Mouse (Mus musculus): ENCODE results near the gene Cenpm. TPM values are rescaled to one million over a fixed set of nuclear protein-coding genes. Genes with fewer than 3 reads are reported as not detected.

Gene Cenpm
- polyA plus RNA-seq, 2 experiments: 21.6 to 42.1 TPM

DNA sequence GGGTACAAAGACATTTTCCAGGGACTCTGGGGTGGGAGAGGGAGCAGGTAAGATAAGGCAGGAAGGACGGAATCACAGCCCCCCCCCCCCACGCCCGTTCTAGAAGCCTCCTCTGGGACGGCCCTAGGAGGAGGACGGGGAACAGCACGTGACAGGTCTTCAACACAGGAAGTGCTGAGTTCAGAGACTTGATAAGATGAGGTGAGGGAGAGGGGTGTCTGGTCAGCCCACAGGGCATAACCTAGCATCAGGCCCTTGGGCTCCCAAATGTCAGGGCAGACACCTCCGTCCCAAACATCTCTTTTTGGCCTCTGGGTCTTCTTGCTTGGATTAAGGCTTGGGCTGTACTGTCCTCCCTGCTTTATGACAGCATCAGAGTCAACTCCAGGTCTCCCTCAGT, 21.3 kb downstream of the Cenpm start:
- no peaks in the 10 kb centered on the region for H3K9me3 ChIP-seq (ENCODE audit: control insufficient read depth, low read length)
- no peak overlapping the region for H3K9ac ChIP-seq (replicated peaks)
- WGBS (ENCODE audit: insufficient replicate concordance): 23% methylated on average over 7 of the region's 7 CpGs
- ATAC-seq (ENCODE audit: insufficient read depth) (no peak), DNase-seq (ENCODE audit: low read depth in 3 of 3, low spot score in 3 of 3) (no peak)
- H3K4me1 ChIP-seq (replicated peaks; ENCODE audit: control insufficient read depth in 2 of 2, insufficient read depth in 2 of 2, low read length in 1 of 2): peaks cover 6 to 13% of the 10 kb centered on the region in 2 experiments
- peaks cover 24% of the 10 kb centered on the region for H3K27me3 ChIP-seq (ENCODE audit: control insufficient read depth, insufficient read depth, low read length)
- H3K36me3 ChIP-seq (replicated peaks; ENCODE audit: control insufficient read depth, insufficient read depth, low read depth): no peaks in the 10 kb centered on the region
- peak overlapping the region in 1 of 2 experiments; percentile 2; a peak in 1 of 4 replicates for H3K4me3 ChIP-seq (ENCODE audit: insufficient read depth in 1 of 2, low read depth in 2 of 2, low read length in 2 of 2)
- TF ChIP-seq EP300 (IDR thresholded peaks at IDR 0.05; ENCODE audit: low read depth) (no peak), CTCF (IDR thresholded peaks at IDR 0.05; ENCODE audit: low read depth) (no peak)
- no peak overlapping the region for H3K27ac ChIP-seq
- peak overlapping the region; percentile 72; the same call in 1 of the 2 replicates for H3K4me2 ChIP-seq (ENCODE audit: low read depth)

DNA sequence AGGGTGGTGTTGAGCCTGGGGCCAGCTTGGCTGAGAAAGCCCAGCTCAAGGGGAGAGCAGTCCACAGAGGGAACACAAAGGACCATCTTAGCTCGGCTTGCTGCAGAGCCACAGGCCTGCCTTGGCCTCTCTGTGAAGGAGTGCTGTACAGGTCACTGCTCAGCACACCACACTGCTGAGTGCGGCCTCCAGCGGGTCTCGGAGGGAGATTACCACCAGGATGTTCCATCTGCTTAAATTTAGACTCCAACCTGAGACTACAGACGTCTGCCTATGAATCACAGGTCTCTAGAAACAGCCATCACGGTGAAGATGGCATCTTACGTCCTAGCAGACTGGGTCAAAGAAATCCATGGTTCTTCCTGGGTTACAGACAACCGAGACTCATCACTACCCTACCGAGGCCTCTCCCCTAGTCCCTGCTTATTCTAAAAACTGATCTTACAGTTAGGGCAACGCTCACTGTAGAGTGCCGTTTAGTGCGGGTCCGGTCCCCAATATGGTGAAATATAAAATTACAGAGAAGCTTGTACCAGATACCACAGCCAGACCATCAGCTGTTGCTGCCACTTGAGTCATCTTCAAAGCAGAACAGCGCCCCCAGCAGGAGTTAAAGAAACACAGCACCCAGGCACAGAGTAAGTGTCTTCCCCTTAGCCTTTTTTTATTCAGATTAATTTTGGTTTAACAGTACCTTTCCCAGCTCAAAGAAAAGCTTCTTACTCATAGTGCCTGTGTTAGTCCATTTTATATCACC, 23.3 kb downstream of the Cenpm start:
- WGBS (ENCODE audit: insufficient replicate concordance): 62% methylated on average over 14 of the region's 14 CpGs
- no peak overlapping the region for H3K4me3 ChIP-seq (ENCODE audit: insufficient read depth in 1 of 2, low read depth in 2 of 2, low read length in 2 of 2)
- no peak overlapping the region for H3K4me2 ChIP-seq (ENCODE audit: low read depth)
- peaks cover 6 to 13% of the 10 kb centered on the region in 2 experiments for H3K4me1 ChIP-seq (replicated peaks; ENCODE audit: control insufficient read depth in 2 of 2, insufficient read depth in 2 of 2, low read length in 1 of 2)
- H3K27me3 ChIP-seq (ENCODE audit: control insufficient read depth, insufficient read depth, low read length): peaks cover 29% of the 10 kb centered on the region
- no peaks in the 10 kb centered on the region for H3K36me3 ChIP-seq (replicated peaks; ENCODE audit: control insufficient read depth, insufficient read depth, low read depth)
- ATAC-seq (ENCODE audit: insufficient read depth): no peak
- H3K27ac ChIP-seq: no peak overlapping the region
- DNase-seq (ENCODE audit: low read depth in 3 of 3, low spot score in 3 of 3): no peak
- no peaks in the 10 kb centered on the region for H3K9me3 ChIP-seq (ENCODE audit: control insufficient read depth, low read length)
- no peak overlapping the region for H3K9ac ChIP-seq (replicated peaks)
- no peak for TF ChIP-seq EP300 (IDR thresholded peaks at IDR 0.05; ENCODE audit: low read depth)
- TF ChIP-seq CTCF (IDR thresholded peaks at IDR 0.05; ENCODE audit: low read depth): peak; percentile 24; the same call in 1 of the 2 replicates

DNA sequence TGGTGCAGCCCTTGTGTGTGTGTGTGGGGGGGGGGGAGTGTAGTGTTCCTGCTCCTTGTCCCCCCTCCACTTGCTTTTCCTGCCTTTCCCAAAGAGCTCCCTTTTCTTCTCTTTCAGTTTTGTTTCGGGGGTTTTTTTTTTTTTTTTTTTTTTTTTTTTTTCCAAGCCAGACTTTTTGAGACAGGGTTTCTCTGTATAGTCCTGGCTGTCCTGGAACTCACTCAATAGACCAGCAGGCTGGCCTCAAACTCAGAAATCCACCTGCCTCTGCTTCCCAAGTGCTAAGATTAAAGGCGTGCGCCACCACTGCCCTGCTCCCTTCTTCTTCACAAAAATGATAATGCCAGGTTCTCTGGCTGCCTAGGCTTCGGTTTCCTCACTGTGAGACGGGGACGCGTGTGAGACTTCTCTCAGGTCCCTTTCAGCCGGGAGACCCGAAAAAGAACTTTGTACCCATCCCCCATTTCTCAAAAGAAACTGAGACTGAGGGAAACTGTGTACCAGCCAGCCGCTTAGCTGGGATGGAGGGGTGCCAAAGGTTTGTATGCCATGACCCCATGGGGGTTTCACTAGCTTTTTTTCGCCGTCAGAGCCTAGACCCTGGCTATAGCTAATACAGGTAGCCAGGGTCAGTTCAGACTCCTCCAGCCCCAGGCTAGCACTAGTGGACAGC, 24.4 kb downstream of the Cenpm start:
- Histone ChIP-seq H3K9me3 (ENCODE audit: control insufficient read depth, low read length) (no peaks in the 10 kb centered on the region), H3K4me2 (ENCODE audit: low read depth) (no peak overlapping the region), H3K4me1 (replicated peaks; ENCODE audit: control insufficient read depth in 2 of 2, insufficient read depth in 2 of 2, low read length in 1 of 2) (peaks cover 6 to 10% of the 10 kb centered on the region in 2 experiments), H3K4me3 (ENCODE audit: insufficient read depth in 1 of 2, low read depth in 2 of 2, low read length in 2 of 2) (no peak overlapping the region), H3K36me3 (replicated peaks; ENCODE audit: control insufficient read depth, insufficient read depth, low read depth) (no peaks in the 10 kb centered on the region), H3K27me3 (ENCODE audit: control insufficient read depth, insufficient read depth, low read length) (peaks cover 35% of the 10 kb centered on the region), H3K27ac (no peak overlapping the region), H3K9ac (replicated peaks) (no peak overlapping the region)
- 58% methylated on average over 12 of the region's 12 CpGs for WGBS (ENCODE audit: insufficient replicate concordance)
- TF ChIP-seq CTCF (IDR thresholded peaks at IDR 0.05; ENCODE audit: low read depth) (no peak), EP300 (IDR thresholded peaks at IDR 0.05; ENCODE audit: low read depth) (no peak)
- DNase-seq (ENCODE audit: low read depth in 3 of 3, low spot score in 3 of 3) (no peak), ATAC-seq (ENCODE audit: insufficient read depth) (no peak)

DNA sequence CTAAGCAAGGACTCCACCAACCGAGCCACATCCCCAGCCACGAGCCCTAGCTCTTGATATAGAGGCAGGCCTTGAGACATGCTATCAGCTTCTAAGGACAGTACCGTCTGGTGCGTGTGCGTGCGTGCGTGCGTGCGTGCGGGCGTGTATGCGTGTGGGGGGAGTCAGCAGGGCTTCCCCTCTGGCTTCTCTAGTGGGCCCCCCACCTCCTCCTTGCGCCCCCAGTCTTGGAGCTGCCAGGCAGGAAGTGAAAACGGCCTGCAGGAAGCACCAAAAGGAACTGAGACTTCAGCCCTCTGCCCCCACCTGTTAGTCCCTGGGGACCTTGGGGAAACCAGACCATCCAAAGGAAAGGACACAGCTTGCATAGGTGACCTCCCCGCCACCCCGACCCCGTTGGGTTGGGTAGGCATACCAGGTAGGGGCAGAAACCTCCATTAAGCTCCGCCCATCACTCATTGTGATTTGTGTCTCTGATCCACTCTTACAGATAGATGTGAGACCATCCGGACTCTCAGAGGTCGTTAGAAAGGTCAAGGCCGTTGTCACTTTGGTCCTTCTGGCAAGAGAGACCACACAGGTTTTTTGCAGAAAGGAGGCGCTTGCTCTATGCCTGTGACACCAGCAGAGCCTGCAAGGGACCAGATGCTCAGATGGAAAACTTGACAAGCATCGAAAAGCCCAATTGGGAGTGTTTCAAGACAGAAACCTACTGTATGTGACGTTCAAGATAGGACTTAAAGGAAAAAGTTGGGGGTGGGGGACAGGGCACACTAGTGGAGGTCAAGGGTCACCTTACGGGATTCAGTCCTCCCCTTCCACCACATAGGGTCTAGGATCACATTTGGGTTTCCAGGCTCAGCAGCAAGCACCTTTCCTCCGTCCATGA, 25.5 kb downstream of the Cenpm start:
- 32% methylated on average over 26 of the region's 26 CpGs for WGBS (ENCODE audit: insufficient replicate concordance)
- peaks cover 0 to 1% of the 10 kb centered on the region in 2 experiments; a peak in 1 of 4 replicates for H3K4me1 ChIP-seq (replicated peaks; ENCODE audit: control insufficient read depth in 2 of 2, insufficient read depth in 2 of 2, low read length in 1 of 2)
- H3K27ac ChIP-seq: no peak overlapping the region
- TF ChIP-seq EP300 (IDR thresholded peaks at IDR 0.05; ENCODE audit: low read depth): no peak
- TF ChIP-seq CTCF (IDR thresholded peaks at IDR 0.05; ENCODE audit: low read depth): no peak
- ATAC-seq (ENCODE audit: insufficient read depth) (no peak), DNase-seq (ENCODE audit: low read depth in 3 of 3, low spot score in 3 of 3) (no peak)
- H3K9me3 ChIP-seq (ENCODE audit: control insufficient read depth, low read length): no peaks in the 10 kb centered on the region
- no peak overlapping the region for H3K4me3 ChIP-seq (ENCODE audit: insufficient read depth in 1 of 2, low read depth in 2 of 2, low read length in 2 of 2)
- H3K4me2 ChIP-seq (ENCODE audit: low read depth): no peak overlapping the region
- H3K27me3 ChIP-seq (ENCODE audit: control insufficient read depth, insufficient read depth, low read length): peaks cover 38% of the 10 kb centered on the region
- no peak overlapping the region for H3K9ac ChIP-seq (replicated peaks)
- no peaks in the 10 kb centered on the region for H3K36me3 ChIP-seq (replicated peaks; ENCODE audit: control insufficient read depth, insufficient read depth, low read depth)
